Mouse (Mus musculus): ENCODE data around the gene Rrp1.

GRCm38 (mm10) chr10:78409035-78409788 is 3.6 kb downstream of the Rrp1 start:
- TF ChIP-seq POLR2A (IDR thresholded peaks at IDR 0.05; ENCODE audit: low read depth, low read length) (no peak), CTCF (IDR thresholded peaks at IDR 0.05; ENCODE audit: borderline replicate concordance, insufficient read depth, low read length) (no peak)

All from embryonic fibroblast, embryonic 13.5 days (primary cell).